Mouse (Mus musculus): ENCODE data around the gene Dse.
"Not testable (repeated sequence)": the region's sequence is repeated elsewhere in the genome, so short reads cannot be mapped to it uniquely, and the experiment has no call there.

The Dse gene

GRCm38 (mm10) chr10:34207503-34207850, at the start of gene Dse:
Dse (minus strand) TSS chr10:34207715.
- no peak for DNase-seq (ENCODE audit: low spot score)

- not testable (repeated sequence) for DNase-seq (ENCODE audit: low spot score)
Observed at GRCm38 (mm10) chr10:34252833-34253232, 45.3 kb upstream of the Dse start.

- DNase-seq (ENCODE audit: low spot score), result no peak
Observed at GRCm38 (mm10) chr10:34249594-34249993, 42.1 kb upstream of the Dse start.

- no peak for DNase-seq (ENCODE audit: low spot score)
Observed at GRCm38 (mm10) chr10:34247757-34248156, 40.2 kb upstream of the Dse start.

- DNase-seq (ENCODE audit: low spot score), result no peak
Observed at GRCm38 (mm10) chr10:34246106-34246505, 38.6 kb upstream of the Dse start.

GRCm38 (mm10) chr10:34244745-34245144, 37.2 kb upstream of the Dse start:
- DNase-seq (ENCODE audit: low spot score), result no peak

GRCm38 (mm10) chr10:34238536-34238935, 31.0 kb upstream of the Dse start:
- no peak for DNase-seq (ENCODE audit: low spot score)

GRCm38 (mm10) chr10:34236569-34236968, 29.1 kb upstream of the Dse start:
- no peak for DNase-seq (ENCODE audit: low spot score)

GRCm38 (mm10) chr10:34235384-34235783, 27.9 kb upstream of the Dse start:
- no peak for DNase-seq (ENCODE audit: low spot score)

- DNase-seq (ENCODE audit: low spot score), result no peak
Observed at GRCm38 (mm10) chr10:34233931-34234745, 26.6 kb upstream of the Dse start.

GRCm38 (mm10) chr10:34233418-34233817, 25.9 kb upstream of the Dse start:
- no peak for DNase-seq (ENCODE audit: low spot score)

GRCm38 (mm10) chr10:34230121-34230675, 22.7 kb upstream of the Dse start:
- DNase-seq (ENCODE audit: low spot score), result no peak

- no peak for DNase-seq (ENCODE audit: low spot score)
Observed at GRCm38 (mm10) chr10:34229491-34229890, 22.0 kb upstream of the Dse start.

- DNase-seq (ENCODE audit: low spot score), result no peak
Observed at GRCm38 (mm10) chr10:34223660-34224059, 16.1 kb upstream of the Dse start.

GRCm38 (mm10) chr10:34221909-34222620, 14.6 kb upstream of the Dse start:
- no peak for DNase-seq (ENCODE audit: low spot score)

- DNase-seq (ENCODE audit: low spot score), result no peak
Observed at GRCm38 (mm10) chr10:34218191-34218590, 10.7 kb upstream of the Dse start.

GRCm38 (mm10) chr10:34215667-34216066, 8.2 kb upstream of the Dse start:
- no peak for DNase-seq (ENCODE audit: low spot score)

- DNase-seq (ENCODE audit: low spot score), result no peak
Observed at GRCm38 (mm10) chr10:34209951-34210350, 2.4 kb upstream of the Dse start.

GRCm38 (mm10) chr10:34208031-34208430, 516 bp upstream of the Dse start:
- DNase-seq (ENCODE audit: low spot score), result no peak

GRCm38 (mm10) chr10:34206783-34207502, 572 bp downstream of the Dse start:
- no peak for DNase-seq (ENCODE audit: low spot score)

- DNase-seq (ENCODE audit: low spot score), result no peak
Observed at GRCm38 (mm10) chr10:34206436-34206782, 1.1 kb downstream of the Dse start.

- no peak for DNase-seq (ENCODE audit: low spot score)
Observed at GRCm38 (mm10) chr10:34205825-34206224, 1.7 kb downstream of the Dse start.

- no peak for DNase-seq (ENCODE audit: low spot score)
Observed at GRCm38 (mm10) chr10:34200689-34201088, 6.8 kb downstream of the Dse start.
